Mouse (Mus musculus) lung, adult 2 months (tissue): ENCODE measurements at regions not wholly inside any gene's neighbourhood (a gene's known extent, or its start where the extent isn't known, plus 50 kb on each side); places are given as distances from the start of the nearest gene placed in this dataset.

Experiments
- CTCF ChIP-seq: fragments of 200-500 bp; IDR thresholded peaks from 2 replicates; pipeline ENCODE4 v1.5.1; 2011; ENCODE audit warnings: mild to moderate bottlenecking, low read length, control low read depth; ENCODE audit not compliant: insufficient read depth
- POLR2A ChIP-seq: fragments of 200-500 bp; IDR thresholded peaks from 2 replicates; pipeline ENCODE4 v1.6.1; 2011; ENCODE audit warnings: low read depth, mild to moderate bottlenecking, control low read depth, low read length, borderline replicate concordance; ENCODE audit errors: extremely low read depth

- TF ChIP-seq POLR2A (no peak), CTCF (peak; percentile 82)
These were observed 178.5 kb downstream of the Diras2 start for GRCm38 (mm10) chr13:52352576-52352975.
